Mouse (Mus musculus): Measurements from ENCODE around the gene Mfap4. TPM values are rescaled to one million over a fixed set of nuclear protein-coding genes. Genes with fewer than 3 reads are reported as not detected.

Gene Mfap4
- polyA plus RNA-seq, 1 experiment from 2014 or later, result 239 TPM

Other genes starting within 250 kb of the Mfap4 start
- 47.9 and 56.0 TPM in 2 replicates for gene Aldh3a2, start 218.0 kb upstream of the Mfap4 start, polyA plus RNA-seq (2014; fragmentation: Nextera tagmentation; extraction: Ambion mirVana)
- not detected in 2 replicates for gene Slc47a2, start 142.6 kb upstream of the Mfap4 start, polyA plus RNA-seq (2014; fragmentation: Nextera tagmentation; extraction: Ambion mirVana)
- gene Slc47a1, start 107.1 kb upstream of the Mfap4 start, polyA plus RNA-seq (2014; fragmentation: Nextera tagmentation; extraction: Ambion mirVana), result 0.43 and 0.62 TPM in 2 replicates
- gene Rnf112, start 31.3 kb upstream of the Mfap4 start, polyA plus RNA-seq (2014; fragmentation: Nextera tagmentation; extraction: Ambion mirVana), result 0.85 and 1.0 TPM in 2 replicates
- gene Mapk7, start 9.0 kb downstream of the Mfap4 start, polyA plus RNA-seq (2014; fragmentation: Nextera tagmentation; extraction: Ambion mirVana), result 41.9 and 47.3 TPM in 2 replicates
- gene B9d1, start 19.7 kb downstream of the Mfap4 start, polyA plus RNA-seq (2014; fragmentation: Nextera tagmentation; extraction: Ambion mirVana), result 34.4 and 37.3 TPM in 2 replicates
- gene Epn2, start 94.3 kb downstream of the Mfap4 start, polyA plus RNA-seq (2014; fragmentation: Nextera tagmentation; extraction: Ambion mirVana), result 23.5 and 26.5 TPM in 2 replicates
- 6.5 and 6.6 TPM in 2 replicates for gene Grap, start 167.8 kb downstream of the Mfap4 start, polyA plus RNA-seq (2014; fragmentation: Nextera tagmentation; extraction: Ambion mirVana)
- gene Fam83g, start 198.7 kb downstream of the Mfap4 start, polyA plus RNA-seq (2014; fragmentation: Nextera tagmentation; extraction: Ambion mirVana), result 3.7 and 4.6 TPM in 2 replicates
- not detected in 2 replicates for gene Slc5a10, start 235.4 kb downstream of the Mfap4 start, polyA plus RNA-seq (2014; fragmentation: Nextera tagmentation; extraction: Ambion mirVana)

Measured in intestine, embryonic 14.5 days (tissue).